ENCODE assay signal across 16 mouse cellular contexts in the genomic region with DNA sequence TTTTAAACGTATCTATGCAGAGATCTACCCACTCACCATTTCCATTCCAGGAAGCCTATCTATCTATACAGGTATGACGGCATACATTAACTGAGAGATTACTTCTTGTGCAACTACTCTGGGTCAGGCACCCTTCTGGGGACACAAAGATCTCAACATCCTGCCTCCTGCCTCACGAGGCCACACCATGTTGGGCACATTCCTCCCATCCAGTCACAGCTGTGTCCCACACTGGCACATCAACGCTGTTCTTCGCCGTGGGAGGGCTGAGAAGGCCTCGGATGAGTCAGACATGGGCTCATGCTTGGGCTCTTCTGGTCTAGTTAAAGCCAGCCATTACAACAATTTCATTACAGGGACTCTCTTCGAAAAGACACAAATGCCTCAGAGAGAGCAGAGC. TPM values are rescaled to one million over a fixed set of nuclear protein-coding genes. Genes with fewer than 3 reads are reported as not detected.
DNase-seq lines count a peak whose midpoint lies in the region; ATAC-seq and TF ChIP-seq lines count a peak whose summit lies in the region.
"Had no signal": no experiment of that assay in that cellular context is flagged by ENCODE, and none has a peak within 500 bp of the region (broad histone marks: within the 10 kb centered on the region; RNA-seq: fewer than 3 reads in every experiment).

No protein-coding gene starts in this region.

- H3K27ac ChIP-seq in heart, embryonic 13.5 days (replicated peaks) = no peak overlapping the region
- no peak overlapping the region; the same call in 1 of the 2 replicates for H3K27ac ChIP-seq in neural tube, embryonic 13.5 days (replicated peaks)
- no peak overlapping the region for H3K27ac ChIP-seq in lung, postnatal 0 days (ENCODE audit: low read length)
- H3K27ac ChIP-seq: embryonic facial prominence, embryonic 10.5 days; heart, embryonic 15.5 days; midbrain, embryonic 13.5 days; neural tube, embryonic 15.5 days had no signal

- TF ChIP-seq CTCF in lung, postnatal 0 days (IDR thresholded peaks at IDR 0.05) = no peak

- TF ChIP-seq EP300 in lung, postnatal 0 days (IDR thresholded peaks at IDR 0.05) = no peak

- no peak for ATAC-seq in heart, embryonic 13.5 days (ENCODE audit: extremely low read depth, insufficient number of reproducible peaks, low FRiP score, low TSS enrichment)
- no peak for ATAC-seq in neural tube, embryonic 13.5 days (ENCODE audit: low read depth)
- peak; percentile 61 for ATAC-seq in activated CD4-positive, CD25-positive, alpha-beta regulatory T cell, adult 4 months
- ATAC-seq in lung, postnatal 0 days = no peak
- ATAC-seq: midbrain, embryonic 13.5 days had no signal

- peaks cover 25% of the 10 kb centered on the region for H3K4me1 ChIP-seq in heart, embryonic 13.5 days
- H3K4me1 ChIP-seq in neural tube, embryonic 13.5 days (replicated peaks) = no peaks in the 10 kb centered on the region
- H3K4me1 ChIP-seq in lung, postnatal 0 days (ENCODE audit: insufficient read depth, low read depth, low read length) = peaks cover 3% of the 10 kb centered on the region; the same call in 1 of the 2 replicates
- H3K4me1 ChIP-seq: neural tube, embryonic 15.5 days had no signal

- H3K27me3 ChIP-seq in heart, embryonic 13.5 days (replicated peaks) = no peaks in the 10 kb centered on the region
- no peaks in the 10 kb centered on the region for H3K27me3 ChIP-seq in neural tube, embryonic 13.5 days
- H3K27me3 ChIP-seq in lung, postnatal 0 days (replicated peaks; ENCODE audit: insufficient read depth, low read length) = no peaks in the 10 kb centered on the region
- H3K27me3 ChIP-seq: heart, embryonic 15.5 days; midbrain, embryonic 13.5 days; neural tube, embryonic 15.5 days had no signal

- no peak overlapping the region for H3K4me3 ChIP-seq in heart, embryonic 13.5 days
- no peak overlapping the region for H3K4me3 ChIP-seq in neural tube, embryonic 13.5 days
- H3K4me3 ChIP-seq in lung, postnatal 0 days (ENCODE audit: low read depth, low read length) = no peak overlapping the region
- H3K4me3 ChIP-seq: embryonic facial prominence, embryonic 10.5 days; heart, embryonic 15.5 days; midbrain, embryonic 13.5 days; neural tube, embryonic 15.5 days had no signal

- DNase-seq in heart, postnatal 14 days = no peak
- no peak for DNase-seq in neural tube, embryonic 10.5 days (ENCODE audit: extremely low spot score, low spot score)
- DNase-seq in naive thymus-derived CD4-positive, alpha-beta T cell, adult 2 months (ENCODE audit: low read depth) = peak; percentile 5
- no peak for DNase-seq in lung, postnatal 0 days (ENCODE audit: low spot score)
- DNase-seq: cerebellum, postnatal 10 days; liver; lung, postnatal 14 days; spleen, adult 18-20 months had no signal

- intact Hi-C loops in heart, postnatal 14 days (cut with DNase I) = no loop called here

- H3K9ac ChIP-seq in heart, embryonic 13.5 days = peak overlapping the region; percentile 45; the same call in 1 of the 2 replicates
- peak overlapping the region; percentile 43; the same call in 1 of the 2 replicates for H3K9ac ChIP-seq in neural tube, embryonic 13.5 days
- H3K9ac ChIP-seq in lung, postnatal 0 days (replicated peaks; ENCODE audit: low read depth) = no peak overlapping the region
- H3K9ac ChIP-seq: heart, embryonic 15.5 days; midbrain, embryonic 13.5 days; neural tube, embryonic 15.5 days had no signal

- WGBS in heart, embryonic 13.5 days = 56% methylated on average over 8 of the region's 8 CpGs
- WGBS in neural tube, embryonic 13.5 days = 87% methylated on average over 8 of the region's 8 CpGs
- 58% methylated on average over 8 of the region's 8 CpGs for WGBS in lung, postnatal 0 days

- H3K9me3 ChIP-seq in heart, embryonic 13.5 days = 0 out of 2 replicates have a peak, but pooled peaks cover 4% of the 10 kb centered on the region
- no peaks in the 10 kb centered on the region for H3K9me3 ChIP-seq in neural tube, embryonic 13.5 days
- H3K9me3 ChIP-seq in lung, postnatal 0 days (ENCODE audit: low read length) = no peaks in the 10 kb centered on the region
- H3K9me3 ChIP-seq: embryonic facial prominence, embryonic 10.5 days; heart, embryonic 15.5 days; midbrain, embryonic 13.5 days; neural tube, embryonic 15.5 days had no signal

- H3K4me2 ChIP-seq in heart, embryonic 13.5 days = no peak overlapping the region
- H3K4me2 ChIP-seq in neural tube, embryonic 13.5 days = no peak overlapping the region
- no peak overlapping the region for H3K4me2 ChIP-seq in lung, postnatal 0 days (replicated peaks; ENCODE audit: low read depth, low read length)
- H3K4me2 ChIP-seq: heart, embryonic 15.5 days; midbrain, embryonic 13.5 days; neural tube, embryonic 15.5 days had no signal

- peaks cover 13% of the 10 kb centered on the region for H3K36me3 ChIP-seq in heart, embryonic 13.5 days
- no peaks in the 10 kb centered on the region for H3K36me3 ChIP-seq in neural tube, embryonic 13.5 days
- no peaks in the 10 kb centered on the region for H3K36me3 ChIP-seq in lung, postnatal 0 days (ENCODE audit: insufficient read depth, low read length)
- H3K36me3 ChIP-seq: embryonic facial prominence, embryonic 10.5 days; midbrain, embryonic 13.5 days; neural tube, embryonic 15.5 days had no signal

RNA-seq across cellular contexts. Expression of a gene that starts 8.9 kb away (rescaled TPM):
- 164 and 183 TPM in 2 replicates for polyA plus RNA-seq in heart, embryonic 13.5 days (2015; fragmentation: Nextera tagmentation; extraction: Ambion mirVana)
- 100 to 1,000 TPM; 470 to 485 TPM for total RNA-seq in heart, postnatal 14 days (2021)
- 1.6 and 1.9 TPM in 2 replicates for polyA plus RNA-seq in neural tube, embryonic 13.5 days (2015; fragmentation: Nextera tagmentation; extraction: Ambion mirVana)
- polyA plus RNA-seq in activated CD4-positive, CD25-positive, alpha-beta regulatory T cell, adult 4 months (2017; shearing (Covaris generic)) = 10 to 100 TPM; 14.2 to 37.7 TPM
- polyA plus RNA-seq in lung, postnatal 0 days (2015; fragmentation: Nextera tagmentation; extraction: Ambion mirVana) = 5.1 TPM in 2 replicates

RNA-seq across cellular contexts. Expression of a gene that starts 36.2 kb away (rescaled TPM):
- not detected in 2 replicates for polyA plus RNA-seq in heart, embryonic 13.5 days (2015; fragmentation: Nextera tagmentation; extraction: Ambion mirVana)
- total RNA-seq in heart, postnatal 14 days (2021) = not detected
- 8.5 and 10.3 TPM in 2 replicates for polyA plus RNA-seq in neural tube, embryonic 13.5 days (2015; fragmentation: Nextera tagmentation; extraction: Ambion mirVana)
- polyA plus RNA-seq in activated CD4-positive, CD25-positive, alpha-beta regulatory T cell, adult 4 months (2017; shearing (Covaris generic)) = not detected
- polyA plus RNA-seq in lung, postnatal 0 days (2015; fragmentation: Nextera tagmentation; extraction: Ambion mirVana) = 0.19 and 0.35 TPM in 2 replicates
- polyA plus RNA-seq: heart, embryonic 15.5 days; urinary bladder, adult 2 months had no signal

RNA-seq across cellular contexts. Expression of a gene that starts 41.5 kb away (rescaled TPM):
- polyA plus RNA-seq in heart, embryonic 13.5 days (2015; fragmentation: Nextera tagmentation; extraction: Ambion mirVana) = 13.8 and 15.8 TPM in 2 replicates
- total RNA-seq in heart, postnatal 14 days (2021) = 1 to 10 TPM; 3.6 to 4.0 TPM
- polyA plus RNA-seq in neural tube, embryonic 13.5 days (2015; fragmentation: Nextera tagmentation; extraction: Ambion mirVana) = 20.8 and 24.2 TPM in 2 replicates
- polyA plus RNA-seq in activated CD4-positive, CD25-positive, alpha-beta regulatory T cell, adult 4 months (2017; shearing (Covaris generic)) = 1 to 10 TPM; 1.7 TPM
- 6.0 and 6.4 TPM in 2 replicates for polyA plus RNA-seq in lung, postnatal 0 days (2015; fragmentation: Nextera tagmentation; extraction: Ambion mirVana)
